Mouse (Mus musculus) thymus, adult 2 months (tissue): Measurements from ENCODE around the gene Ccsap.

Experiments used
- CTCF ChIP-seq: fragments of 200-500 bp; IDR thresholded peaks from 2 replicates; pipeline ENCODE4 v1.5.1; 2012; ENCODE audit warnings: mild to moderate bottlenecking, control low read depth, low read length, moderate library complexity, borderline replicate concordance; ENCODE audit not compliant: control insufficient read depth, poor library complexity, insufficient read depth; ENCODE audit errors: extremely low read depth
- POLR2A ChIP-seq: fragments of 200-500 bp; IDR thresholded peaks from 2 replicates; pipeline ENCODE4 v1.6.1; 2012; ENCODE audit warnings: mild to moderate bottlenecking, low read length, control low read depth, moderate library complexity; ENCODE audit not compliant: control insufficient read depth, poor library complexity, insufficient read depth; ENCODE audit errors: extremely low read depth

DNA sequence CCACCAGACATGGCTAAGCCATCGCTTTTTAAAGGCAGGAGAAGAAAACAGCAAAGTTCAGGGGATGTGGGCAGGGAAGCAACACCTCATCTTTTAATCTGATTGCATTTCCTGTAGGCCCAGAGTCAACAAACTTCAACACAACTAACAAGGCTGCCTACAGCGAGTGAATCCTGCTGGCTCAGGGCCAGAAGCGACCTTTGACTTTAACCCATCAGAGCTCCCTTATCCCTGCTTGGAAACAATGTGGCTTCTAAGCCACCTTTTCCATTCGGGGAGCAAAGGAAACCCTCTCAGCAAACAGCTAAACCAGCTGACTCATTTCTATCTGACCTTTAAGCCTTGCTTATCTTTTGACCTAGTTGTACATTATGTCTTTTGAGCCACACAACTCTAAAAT lies 63.3 kb downstream of the Ccsap start:
- TF ChIP-seq CTCF (no peak), POLR2A (no peak)
